Mouse (Mus musculus): ENCODE measurements around the gene Gsdmc4. TPM values are rescaled to one million over a fixed set of nuclear protein-coding genes. Genes with fewer than 3 reads are reported as not detected.
"Not testable (repeated sequence)": the region's sequence is repeated elsewhere in the genome, so short reads cannot be mapped to it uniquely, and the experiment has no call there.

Gsdmc4 gene
- polyA plus RNA-seq, 1 experiment from 2014 or later = not detected

DNA sequence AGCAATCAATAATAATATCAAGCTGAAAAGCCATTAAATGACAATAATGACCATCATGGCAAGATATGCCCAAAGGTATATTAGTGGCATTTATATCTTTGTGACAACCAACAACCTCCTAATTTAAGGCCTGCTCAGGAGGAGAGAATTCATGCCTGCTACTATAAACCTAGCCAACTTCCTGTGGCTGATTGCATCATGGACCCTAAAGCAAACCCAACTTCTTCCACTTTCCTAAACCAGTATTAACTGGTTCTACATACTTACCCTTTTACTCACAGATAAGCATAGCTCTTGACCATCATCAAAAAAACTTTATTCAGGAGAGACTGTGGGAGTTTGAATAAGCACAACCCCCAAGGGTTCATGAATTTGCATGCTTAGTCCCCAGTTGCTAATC lies 35.9 kb downstream of the Gsdmc4 start:
- H3K9me3 ChIP-seq (replicated peaks; ENCODE audit: control insufficient read depth, low read length); H3K4me3 ChIP-seq (ENCODE audit: low read depth, low read length); H3K36me3 ChIP-seq (ENCODE audit: control insufficient read depth, insufficient read depth); H3K4me2 ChIP-seq (ENCODE audit: low read depth, low read length); H3K9ac ChIP-seq (ENCODE audit: low read depth, low read length); H3K27me3 ChIP-seq (ENCODE audit: control insufficient read depth, insufficient read depth, low read depth, low read length); H3K4me1 ChIP-seq (ENCODE audit: control insufficient read depth, low read depth, low read length); ATAC-seq (ENCODE audit: low read depth); H3K27ac ChIP-seq (ENCODE audit: low read length): not testable (repeated sequence)

DNA sequence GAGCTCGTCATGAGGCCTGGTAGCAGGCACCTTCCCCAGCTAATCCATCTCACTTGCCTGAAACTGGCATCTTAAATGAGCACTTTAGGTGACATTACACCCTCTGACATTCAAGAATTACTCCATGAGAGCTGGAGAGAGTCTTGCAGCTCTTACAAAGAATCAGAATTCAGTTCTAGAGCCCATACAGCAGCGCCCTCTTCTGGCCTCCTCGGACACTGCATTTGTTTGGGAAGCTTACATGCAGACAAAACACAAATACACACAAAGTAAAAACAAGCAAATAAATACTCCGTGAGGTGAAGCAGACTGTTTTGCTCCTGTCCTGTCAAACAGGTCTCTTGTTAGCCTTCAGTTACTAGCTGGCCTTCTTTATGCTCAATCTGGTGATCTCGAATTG lies 50.1 kb downstream of the Gsdmc4 start:
- H3K4me3 ChIP-seq (ENCODE audit: low read depth, low read length); ATAC-seq (ENCODE audit: low read depth); H3K36me3 ChIP-seq (ENCODE audit: control insufficient read depth, insufficient read depth); H3K27ac ChIP-seq (ENCODE audit: low read length); H3K27me3 ChIP-seq (ENCODE audit: control insufficient read depth, insufficient read depth, low read depth, low read length); H3K4me2 ChIP-seq (ENCODE audit: low read depth, low read length); H3K9ac ChIP-seq (ENCODE audit: low read depth, low read length); H3K4me1 ChIP-seq (ENCODE audit: control insufficient read depth, low read depth, low read length); H3K9me3 ChIP-seq (replicated peaks; ENCODE audit: control insufficient read depth, low read length): not testable (repeated sequence)
- WGBS (ENCODE audit: insufficient replicate concordance) = 27% methylated on average over 5 of the region's 5 CpGs

Other genes starting within 250 kb of the Gsdmc4 start
- not detected in 2 replicates for gene Gsdmc2, start 67.1 kb downstream of the Gsdmc4 start, polyA plus RNA-seq (2015; fragmentation: Nextera tagmentation; extraction: Ambion mirVana)
- gene Gsdmc3, start 33.7 kb downstream of the Gsdmc4 start, polyA plus RNA-seq (2015; fragmentation: Nextera tagmentation; extraction: Ambion mirVana) = not detected in 2 replicates
- 27.2 and 31.0 TPM in 2 replicates for gene Fam49b, start 148.2 kb upstream of the Gsdmc4 start, polyA plus RNA-seq (2015; fragmentation: Nextera tagmentation; extraction: Ambion mirVana)

Data from liver, embryonic 16.5 days (tissue).